Mouse (Mus musculus): ENCODE measurements around the gene St6gal1. TPM values are rescaled to one million over a fixed set of nuclear protein-coding genes. Genes with fewer than 3 reads are reported as not detected.
"Not testable (repeated sequence)": the region's sequence is repeated elsewhere in the genome, so short reads cannot be mapped to it uniquely, and the experiment has no call there.

The St6gal1 gene
- 29.1 and 30.4 TPM in 2 replicates for polyA plus RNA-seq (2014; fragmentation: Nextera tagmentation; extraction: Ambion mirVana)

DNA sequence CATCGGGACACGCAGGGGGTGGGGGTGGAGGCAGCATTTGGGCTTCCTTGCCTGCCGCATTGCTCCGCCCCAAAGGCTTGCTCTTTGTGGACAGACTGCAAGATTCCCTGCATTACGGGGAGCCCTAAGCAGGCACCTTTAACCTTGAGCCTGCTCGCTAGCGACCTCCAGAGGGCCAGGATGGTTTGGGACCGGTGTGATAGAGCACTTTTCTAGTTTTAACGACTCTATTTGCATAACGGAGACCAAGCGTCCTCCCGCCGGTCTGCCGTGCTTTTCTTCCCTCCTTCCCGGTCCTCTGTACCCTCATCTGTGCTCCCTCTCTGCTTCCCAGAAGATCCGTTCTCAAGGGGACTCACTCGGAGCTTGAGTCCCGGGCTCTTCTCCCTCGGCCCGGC is at the start of gene St6gal1:
Gene St6gal1, plus strand, starts transcription at position 70 of the 398 bp plus-strand sequence.
- H3K4me2 ChIP-seq (ENCODE audit: low read depth, severe bottlenecking) = peak within 1 kb of the TSS; percentile 71
- H3K36me3 ChIP-seq (ENCODE audit: control insufficient read depth, insufficient read depth, low read length) = no peaks in the 10 kb centered on the region
- ATAC-seq (ENCODE audit: insufficient number of reproducible peaks, low FRiP score, low TSS enrichment, low read depth) = peak; percentile 77
- WGBS = under 1% methylated on average over 20 of the region's 20 CpGs
- H3K27ac ChIP-seq (replicated peaks; ENCODE audit: low read depth, low read length) = peak within 1 kb of the TSS; percentile 77
- DNase-seq (ENCODE audit: low spot score) = peak; percentile 94
- peaks cover 13% of the 10 kb centered on the region; the same call in 1 of the 2 replicates for H3K4me1 ChIP-seq (ENCODE audit: control insufficient read depth, insufficient read depth, low read length)
- H3K27me3 ChIP-seq (ENCODE audit: control insufficient read depth, insufficient read depth, low read length) = no peaks in the 10 kb centered on the region
- no peaks in the 10 kb centered on the region for H3K9me3 ChIP-seq (ENCODE audit: control insufficient read depth, low read length)
- peak within 1 kb of the TSS; percentile 98 for H3K9ac ChIP-seq (ENCODE audit: low read length)
- H3K4me3 ChIP-seq (ENCODE audit: low read depth, low read length) = peak within 1 kb of the TSS; percentile 81

DNA sequence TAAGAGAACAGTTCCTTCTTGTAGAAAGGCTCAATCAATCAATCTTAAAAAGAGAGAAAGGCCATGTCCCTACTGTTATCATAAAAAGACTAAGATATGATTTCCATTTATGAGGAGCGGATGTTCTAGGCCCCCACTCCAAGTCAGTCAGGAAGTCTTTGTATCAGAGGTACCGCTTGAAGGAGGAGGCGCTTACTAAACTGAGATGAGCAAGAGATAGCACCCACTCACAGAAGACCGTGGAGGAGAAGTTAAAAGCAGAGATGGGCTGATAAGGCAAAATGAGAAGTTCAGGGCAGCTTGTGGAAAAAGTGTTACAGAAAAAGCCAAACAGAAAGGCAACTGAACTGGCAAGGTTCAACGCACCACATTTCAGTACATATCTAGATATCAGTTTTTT is 49.7 kb upstream of the St6gal1 start:
- Histone ChIP-seq H3K9me3 (ENCODE audit: control insufficient read depth, low read length) (no peaks in the 10 kb centered on the region), H3K27ac (replicated peaks; ENCODE audit: low read depth, low read length) (no peak overlapping the region), H3K4me2 (ENCODE audit: low read depth, severe bottlenecking) (no peak overlapping the region), H3K27me3 (ENCODE audit: control insufficient read depth, insufficient read depth, low read length) (no peaks in the 10 kb centered on the region), H3K4me1 (ENCODE audit: control insufficient read depth, insufficient read depth, low read length) (no peaks in the 10 kb centered on the region), H3K36me3 (ENCODE audit: control insufficient read depth, insufficient read depth, low read length) (no peaks in the 10 kb centered on the region), H3K9ac (ENCODE audit: low read length) (no peak overlapping the region), H3K4me3 (ENCODE audit: low read depth, low read length) (no peak overlapping the region)
- ATAC-seq (ENCODE audit: insufficient number of reproducible peaks, low FRiP score, low TSS enrichment, low read depth) (no peak), DNase-seq (ENCODE audit: low spot score) (no peak)
- 89% methylated on average over 5 of the region's 5 CpGs for WGBS

DNA sequence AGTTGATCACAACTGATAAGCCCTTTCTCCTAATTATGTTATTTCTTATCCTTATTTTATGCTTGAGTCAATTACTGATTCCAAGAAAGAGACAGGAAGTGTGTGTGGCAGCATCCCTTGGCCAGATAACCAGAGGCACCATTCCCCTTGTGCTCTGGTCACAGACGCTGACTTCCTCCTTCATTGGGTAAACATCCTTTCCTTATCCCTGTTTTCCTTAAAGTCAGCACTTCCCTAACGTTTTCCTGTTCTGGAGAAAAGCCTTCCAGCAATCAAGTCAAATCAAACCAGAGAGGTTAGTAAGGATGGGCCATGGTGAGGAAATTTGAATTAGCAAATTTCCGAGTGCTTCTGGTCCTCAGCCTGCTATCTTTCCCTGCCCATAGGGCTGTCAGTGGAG is 48.6 kb upstream of the St6gal1 start:
- Histone ChIP-seq H3K9me3 (ENCODE audit: control insufficient read depth, low read length) (no peaks in the 10 kb centered on the region), H3K27ac (replicated peaks; ENCODE audit: low read depth, low read length) (no peak overlapping the region), H3K36me3 (ENCODE audit: control insufficient read depth, insufficient read depth, low read length) (no peaks in the 10 kb centered on the region), H3K27me3 (ENCODE audit: control insufficient read depth, insufficient read depth, low read length) (no peaks in the 10 kb centered on the region), H3K4me1 (ENCODE audit: control insufficient read depth, insufficient read depth, low read length) (no peaks in the 10 kb centered on the region), H3K4me3 (ENCODE audit: low read depth, low read length) (no peak overlapping the region), H3K4me2 (ENCODE audit: low read depth, severe bottlenecking) (no peak overlapping the region), H3K9ac (ENCODE audit: low read length) (no peak overlapping the region)
- DNase-seq (ENCODE audit: low spot score) (no peak), ATAC-seq (ENCODE audit: insufficient number of reproducible peaks, low FRiP score, low TSS enrichment, low read depth) (no peak)
- WGBS = 65% methylated on average over 3 of the region's 3 CpGs

DNA sequence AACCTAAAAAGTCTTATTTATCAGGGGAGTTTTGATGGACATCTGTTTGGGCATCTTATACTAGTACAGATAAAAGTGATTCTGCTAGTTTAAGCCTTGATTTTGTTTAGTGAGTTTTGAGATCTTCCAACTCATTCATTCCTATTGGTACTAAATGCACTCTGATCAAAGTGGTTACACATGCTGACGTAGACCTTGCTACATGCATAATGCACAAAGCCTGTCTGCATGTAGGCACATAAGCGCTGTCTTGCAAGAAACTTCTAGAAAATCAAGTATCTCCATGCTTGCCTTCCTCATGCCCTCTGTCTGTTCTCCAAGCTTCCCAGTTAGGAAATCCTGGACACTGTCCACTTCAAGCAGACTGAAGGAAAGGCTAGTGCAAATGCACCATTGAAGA is 46.7 kb upstream of the St6gal1 start:
- Histone ChIP-seq H3K4me2 (ENCODE audit: low read depth, severe bottlenecking) (no peak overlapping the region), H3K4me1 (ENCODE audit: control insufficient read depth, insufficient read depth, low read length) (no peaks in the 10 kb centered on the region), H3K4me3 (ENCODE audit: low read depth, low read length) (no peak overlapping the region), H3K27me3 (ENCODE audit: control insufficient read depth, insufficient read depth, low read length) (no peaks in the 10 kb centered on the region), H3K9ac (ENCODE audit: low read length) (no peak overlapping the region), H3K9me3 (ENCODE audit: control insufficient read depth, low read length) (no peaks in the 10 kb centered on the region), H3K36me3 (ENCODE audit: control insufficient read depth, insufficient read depth, low read length) (no peaks in the 10 kb centered on the region), H3K27ac (replicated peaks; ENCODE audit: low read depth, low read length) (no peak overlapping the region)
- ATAC-seq (ENCODE audit: insufficient number of reproducible peaks, low FRiP score, low TSS enrichment, low read depth) = no peak
- DNase-seq (ENCODE audit: low spot score) = no peak
- WGBS = 91% methylated on average over 2 of the region's 2 CpGs

DNA sequence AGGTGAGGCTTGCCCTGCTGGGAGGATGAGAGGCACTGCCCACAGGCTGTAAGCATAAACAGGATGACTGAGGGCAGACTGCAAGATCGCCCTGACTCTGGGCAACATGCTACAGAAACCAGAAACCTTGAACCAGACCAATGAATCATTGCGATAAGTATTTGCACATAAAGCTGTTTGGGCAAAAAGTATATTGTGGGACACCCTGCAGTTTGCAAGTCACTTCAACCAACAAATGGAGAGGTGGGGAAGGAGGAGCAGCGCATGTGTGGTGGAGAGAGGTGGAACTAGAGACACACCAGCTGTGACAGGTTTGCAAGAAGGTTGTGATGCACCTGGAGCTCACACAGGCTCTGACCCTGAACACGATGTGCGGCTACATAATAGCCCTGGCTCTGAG is 45.7 kb upstream of the St6gal1 start:
- DNase-seq (ENCODE audit: low spot score) = no peak
- Histone ChIP-seq H3K9ac (ENCODE audit: low read length) (no peak overlapping the region), H3K27me3 (ENCODE audit: control insufficient read depth, insufficient read depth, low read length) (no peaks in the 10 kb centered on the region), H3K4me1 (ENCODE audit: control insufficient read depth, insufficient read depth, low read length) (no peaks in the 10 kb centered on the region), H3K36me3 (ENCODE audit: control insufficient read depth, insufficient read depth, low read length) (no peaks in the 10 kb centered on the region), H3K27ac (replicated peaks; ENCODE audit: low read depth, low read length) (no peak overlapping the region), H3K9me3 (ENCODE audit: control insufficient read depth, low read length) (no peaks in the 10 kb centered on the region), H3K4me2 (ENCODE audit: low read depth, severe bottlenecking) (no peak overlapping the region), H3K4me3 (ENCODE audit: low read depth, low read length) (no peak overlapping the region)
- 94% methylated on average over 5 of the region's 5 CpGs for WGBS
- ATAC-seq (ENCODE audit: insufficient number of reproducible peaks, low FRiP score, low TSS enrichment, low read depth) = no peak

DNA sequence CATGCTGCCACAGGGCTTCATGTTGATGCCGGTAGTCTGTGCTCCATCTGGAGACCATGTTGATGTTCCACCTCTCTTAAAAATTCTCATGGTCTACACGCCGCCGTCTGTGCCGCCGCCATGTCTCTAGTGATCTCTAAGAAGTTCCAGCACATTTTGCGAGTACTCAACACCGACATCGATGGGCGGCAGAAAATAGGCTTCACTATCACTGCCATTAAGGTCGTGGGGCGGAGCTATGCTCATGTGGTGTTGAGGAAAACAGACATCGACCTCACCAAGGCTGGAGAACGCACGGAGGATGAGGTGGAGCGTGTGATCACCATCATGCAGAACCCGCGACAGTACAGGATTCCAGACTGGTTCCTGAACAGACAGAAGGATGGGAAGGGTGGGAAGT is 45.1 kb upstream of the St6gal1 start:
- H3K4me2 ChIP-seq (ENCODE audit: low read depth, severe bottlenecking); H3K27ac ChIP-seq (replicated peaks; ENCODE audit: low read depth, low read length); H3K9me3 ChIP-seq (ENCODE audit: control insufficient read depth, low read length); ATAC-seq (ENCODE audit: insufficient number of reproducible peaks, low FRiP score, low TSS enrichment, low read depth); H3K27me3 ChIP-seq (ENCODE audit: control insufficient read depth, insufficient read depth, low read length); DNase-seq (ENCODE audit: low spot score); H3K4me1 ChIP-seq (ENCODE audit: control insufficient read depth, insufficient read depth, low read length); H3K36me3 ChIP-seq (ENCODE audit: control insufficient read depth, insufficient read depth, low read length); H3K4me3 ChIP-seq (ENCODE audit: low read depth, low read length); H3K9ac ChIP-seq (ENCODE audit: low read length): not testable (repeated sequence)
- 91% methylated on average over 18 of the region's 18 CpGs for WGBS

DNA sequence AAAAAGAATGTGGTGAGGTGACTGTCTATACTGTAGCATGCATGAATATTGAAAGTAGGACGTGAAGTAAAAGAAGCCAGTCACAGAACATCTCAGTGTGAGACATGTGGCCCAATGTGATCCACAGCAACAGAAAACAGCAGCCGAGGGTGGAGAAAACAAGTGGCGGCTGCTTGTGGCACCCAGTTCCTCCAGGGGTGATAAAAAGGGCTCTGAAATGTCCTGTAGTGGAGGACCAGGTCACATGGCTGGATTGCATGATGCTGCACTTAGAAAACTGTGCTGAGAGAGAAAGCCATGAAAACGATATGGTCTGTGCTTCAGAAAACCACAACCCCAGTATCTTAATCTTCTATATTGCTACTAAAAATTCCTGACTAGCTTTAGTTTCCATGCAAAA is 43.5 kb upstream of the St6gal1 start:
- ATAC-seq (ENCODE audit: insufficient number of reproducible peaks, low FRiP score, low TSS enrichment, low read depth) = no peak
- Histone ChIP-seq H3K27me3 (ENCODE audit: control insufficient read depth, insufficient read depth, low read length) (no peaks in the 10 kb centered on the region), H3K4me2 (ENCODE audit: low read depth, severe bottlenecking) (no peak overlapping the region), H3K9me3 (ENCODE audit: control insufficient read depth, low read length) (no peaks in the 10 kb centered on the region), H3K4me1 (ENCODE audit: control insufficient read depth, insufficient read depth, low read length) (no peaks in the 10 kb centered on the region), H3K4me3 (ENCODE audit: low read depth, low read length) (no peak overlapping the region), H3K9ac (ENCODE audit: low read length) (no peak overlapping the region), H3K27ac (replicated peaks; ENCODE audit: low read depth, low read length) (no peak overlapping the region), H3K36me3 (ENCODE audit: control insufficient read depth, insufficient read depth, low read length) (no peaks in the 10 kb centered on the region)
- no peak for DNase-seq (ENCODE audit: low spot score)
- 74% methylated on average over 4 of the region's 4 CpGs for WGBS

DNA sequence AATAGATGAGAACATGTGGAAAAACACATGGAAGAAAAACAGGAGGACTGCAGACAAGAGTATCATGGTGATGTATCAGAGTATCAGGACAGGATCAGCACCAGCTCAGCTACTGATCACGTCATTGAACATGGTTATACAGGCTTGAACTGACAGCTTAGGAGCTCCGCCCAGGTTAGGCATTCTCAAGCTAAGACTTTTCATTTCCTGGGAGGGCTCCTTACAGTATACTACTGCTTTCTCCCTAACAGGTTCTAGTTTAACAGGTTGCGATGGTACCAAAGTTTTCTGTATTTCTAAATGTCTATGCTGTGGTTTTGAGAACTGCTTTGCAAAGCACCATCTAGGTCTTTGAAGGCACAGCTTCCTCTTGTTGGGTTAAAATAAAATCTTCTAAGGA is 43.1 kb upstream of the St6gal1 start:
- H3K4me3 ChIP-seq (ENCODE audit: low read depth, low read length) = no peak overlapping the region
- no peak overlapping the region for H3K4me2 ChIP-seq (ENCODE audit: low read depth, severe bottlenecking)
- 82% methylated on average over 3 of the region's 3 CpGs for WGBS
- ATAC-seq (ENCODE audit: insufficient number of reproducible peaks, low FRiP score, low TSS enrichment, low read depth) (no peak), DNase-seq (ENCODE audit: low spot score) (no peak)
- no peaks in the 10 kb centered on the region for H3K36me3 ChIP-seq (ENCODE audit: control insufficient read depth, insufficient read depth, low read length)
- no peak overlapping the region for H3K27ac ChIP-seq (replicated peaks; ENCODE audit: low read depth, low read length)
- no peak overlapping the region for H3K9ac ChIP-seq (ENCODE audit: low read length)
- H3K4me1 ChIP-seq (ENCODE audit: control insufficient read depth, insufficient read depth, low read length) = no peaks in the 10 kb centered on the region
- no peaks in the 10 kb centered on the region for H3K9me3 ChIP-seq (ENCODE audit: control insufficient read depth, low read length)
- no peaks in the 10 kb centered on the region for H3K27me3 ChIP-seq (ENCODE audit: control insufficient read depth, insufficient read depth, low read length)

DNA sequence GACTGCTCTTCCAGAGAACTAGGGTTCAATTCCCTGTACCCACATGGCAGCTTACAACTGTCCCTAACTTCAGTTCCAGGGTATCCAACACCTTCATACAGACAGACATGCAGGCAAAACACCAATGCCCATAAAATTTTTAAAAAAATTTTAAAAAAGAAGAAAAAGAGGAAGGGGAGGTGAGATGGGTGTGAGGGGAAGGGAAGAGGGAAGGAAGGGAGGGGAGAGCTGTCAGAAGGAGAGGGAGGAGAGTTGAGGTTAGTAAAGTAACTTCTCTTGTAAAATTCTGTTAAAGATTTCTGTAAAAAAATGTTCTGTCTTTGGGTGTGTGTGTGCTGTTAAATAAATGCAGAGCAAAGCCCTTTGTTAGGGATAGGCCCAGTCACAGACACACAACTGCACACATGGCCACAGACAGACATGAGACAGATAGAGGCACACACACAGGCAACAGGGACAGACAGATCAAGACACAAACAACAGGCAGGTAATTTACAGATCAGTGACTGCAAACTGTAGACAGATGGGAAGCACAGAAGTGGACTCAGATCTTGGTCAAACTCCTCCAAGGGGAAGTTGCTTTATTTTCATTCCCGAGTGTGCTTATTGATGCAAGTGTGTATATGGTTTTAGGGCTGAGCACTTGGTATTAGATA is 42.5 kb upstream of the St6gal1 start:
- ATAC-seq (ENCODE audit: insufficient number of reproducible peaks, low FRiP score, low TSS enrichment, low read depth) (no peak), DNase-seq (ENCODE audit: low spot score) (no peak)
- no peak overlapping the region for H3K27ac ChIP-seq (replicated peaks; ENCODE audit: low read depth, low read length)
- no peak overlapping the region for H3K4me2 ChIP-seq (ENCODE audit: low read depth, severe bottlenecking)
- no peaks in the 10 kb centered on the region for H3K36me3 ChIP-seq (ENCODE audit: control insufficient read depth, insufficient read depth, low read length)
- no peak overlapping the region for H3K4me3 ChIP-seq (ENCODE audit: low read depth, low read length)
- 85% methylated on average over 1 of the region's 1 CpGs for WGBS
- no peaks in the 10 kb centered on the region for H3K4me1 ChIP-seq (ENCODE audit: control insufficient read depth, insufficient read depth, low read length)
- H3K9me3 ChIP-seq (ENCODE audit: control insufficient read depth, low read length) = no peaks in the 10 kb centered on the region
- H3K27me3 ChIP-seq (ENCODE audit: control insufficient read depth, insufficient read depth, low read length) = no peaks in the 10 kb centered on the region
- no peak overlapping the region for H3K9ac ChIP-seq (ENCODE audit: low read length)

Data from limb, embryonic 11.5 days (tissue).